Comparison of ENCODE assay signal across 17 mouse cellular contexts in the genomic region with DNA sequence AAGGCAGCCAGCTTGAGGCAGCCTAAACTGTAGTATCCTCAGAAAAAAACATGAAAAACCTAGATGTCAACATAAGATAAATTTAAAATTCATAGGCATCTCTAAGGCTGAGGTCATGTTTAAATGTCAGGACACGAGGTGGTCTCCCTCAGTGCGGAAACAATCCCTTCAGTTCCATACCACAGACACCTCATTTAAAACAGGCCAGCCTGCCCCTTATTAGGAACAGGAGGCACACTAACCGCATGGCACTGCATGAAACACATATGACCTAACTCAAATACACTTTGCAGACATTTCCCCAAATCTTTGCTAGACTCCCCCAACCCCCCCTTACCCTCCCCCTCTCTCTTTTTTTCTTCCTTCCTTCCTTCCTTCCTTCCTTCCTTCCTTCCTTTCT. TPM values are rescaled to one million over a fixed set of nuclear protein-coding genes. Genes with fewer than 3 reads are reported as not detected.
DNase-seq lines count a peak whose midpoint lies in the region; ATAC-seq and TF ChIP-seq lines count a peak whose summit lies in the region.
"Had no signal": no experiment of that assay in that cellular context is flagged by ENCODE, and none has a peak within 500 bp of the region (broad histone marks: within the 10 kb centered on the region; RNA-seq: fewer than 3 reads in every experiment).

No protein-coding gene starts in this region.

- no peak overlapping the region for H3K27ac ChIP-seq in lung, embryonic 14.5 days (ENCODE audit: low read depth)
- H3K27ac ChIP-seq in midbrain, embryonic 14.5 days (replicated peaks; ENCODE audit: low read depth, low read length) = 0 out of 2 replicates have a peak overlapping the region, but pooled peaks have one; percentile 13

- WGBS in lung, embryonic 14.5 days = 42% methylated on average over 3 of the region's 3 CpGs
- 48% methylated on average over 3 of the region's 3 CpGs for WGBS in midbrain, embryonic 14.5 days

- H3K4me1 ChIP-seq in lung, embryonic 14.5 days (ENCODE audit: insufficient read depth) = peaks cover 8% of the 10 kb centered on the region
- peaks cover 28% of the 10 kb centered on the region for H3K4me1 ChIP-seq in midbrain, embryonic 14.5 days (ENCODE audit: control insufficient read depth, insufficient read depth, low read length)

- H3K4me2 ChIP-seq in lung, embryonic 14.5 days = no peak overlapping the region
- no peak overlapping the region for H3K4me2 ChIP-seq in midbrain, embryonic 14.5 days (ENCODE audit: low read length)

- DNase-seq in lung, embryonic 14.5 days = peak; percentile 54
- no peak for DNase-seq in lung, postnatal 14 days
- DNase-seq in R1 (ENCODE audit: low read depth, low spot score) = peak; percentile 39
- DNase-seq in forelimb bud, embryonic 11.5 days (ENCODE audit: low read depth, low spot score) = peak; percentile 63
- DNase-seq in midbrain, embryonic 14.5 days = no peak
- DNase-seq in ovary, adult 18-20 months (ENCODE audit: low spot score) = no peak
- no peak for DNase-seq in cerebellum, adult 9-10 months
- DNase-seq: cerebellum, adult 11 months; heart, adult 11 months; kidney, adult 11 months; kidney, postnatal 14 days; layer of hippocampus, adult 9-11 months; lung, adult 2 months; thymus, postnatal 14 days had no signal

- no peak overlapping the region for H3K9ac ChIP-seq in lung, embryonic 14.5 days
- H3K9ac ChIP-seq in midbrain, embryonic 14.5 days (replicated peaks; ENCODE audit: low read length) = no peak overlapping the region

- H3K4me3 ChIP-seq in lung, embryonic 14.5 days (ENCODE audit: low read depth, low read length) = no peak overlapping the region
- H3K4me3 ChIP-seq in midbrain, embryonic 14.5 days (replicated peaks; ENCODE audit: low read depth, low read length) = no peak overlapping the region
- H3K4me3 ChIP-seq: forebrain, embryonic 12.5 days had no signal

- no peaks in the 10 kb centered on the region for H3K9me3 ChIP-seq in lung, embryonic 14.5 days (ENCODE audit: low read depth, low read length)
- no peaks in the 10 kb centered on the region for H3K9me3 ChIP-seq in midbrain, embryonic 14.5 days (ENCODE audit: control insufficient read depth, low read length)
- H3K9me3 ChIP-seq: forebrain, embryonic 12.5 days had no signal

- H3K36me3 ChIP-seq in lung, embryonic 14.5 days (ENCODE audit: insufficient read depth) = peaks cover 3% of the 10 kb centered on the region; the same call in 1 of the 2 replicates
- no peaks in the 10 kb centered on the region for H3K36me3 ChIP-seq in midbrain, embryonic 14.5 days (ENCODE audit: control insufficient read depth, insufficient read depth, low read length)
- H3K36me3 ChIP-seq: forebrain, embryonic 12.5 days had no signal

- H3K27me3 ChIP-seq in lung, embryonic 14.5 days (ENCODE audit: insufficient read depth, low read length) = no peaks in the 10 kb centered on the region
- H3K27me3 ChIP-seq in midbrain, embryonic 14.5 days (ENCODE audit: control insufficient read depth, insufficient read depth, low read length) = no peaks in the 10 kb centered on the region
- H3K27me3 ChIP-seq: forebrain, embryonic 12.5 days had no signal

- TF ChIP-seq CTCF in lung, embryonic 14.5 days (IDR thresholded peaks at IDR 0.05; ENCODE audit: low read depth) = no peak

- peak; percentile 47; the same call in 1 of the 2 replicates for ATAC-seq in lung, embryonic 14.5 days (ENCODE audit: insufficient read depth)
- no peak for ATAC-seq in midbrain, embryonic 14.5 days (ENCODE audit: low FRiP score, low TSS enrichment)
- ATAC-seq: activated CD4-positive, CD25-positive, alpha-beta regulatory T cell, adult 4 months; CD4-positive, CD25-positive, alpha-beta regulatory T cell, adult 4 months had no signal

RNA-seq across cellular contexts. Expression of gene Bcar1, which starts 44.9 kb away (rescaled TPM):
- polyA plus RNA-seq in lung, embryonic 14.5 days (2014; fragmentation: Nextera tagmentation; extraction: Ambion mirVana) = 54.5 and 56.3 TPM in 2 replicates
- 43.7 and 52.7 TPM in 2 replicates for polyA plus RNA-seq in midbrain, embryonic 14.5 days (2014; fragmentation: Nextera tagmentation; extraction: Ambion mirVana)

Comparison
In these comparisons a context has a peak if more than half of its experiments do, and no peak if none do; other contexts are left out.
1. DNase-seq: peak in lung, embryonic 14.5 days (single experiment), R1 (single experiment) and forelimb bud, embryonic 11.5 days (single experiment); none in lung, postnatal 14 days (single experiment), midbrain, embryonic 14.5 days (single experiment), ovary, adult 18-20 months (single experiment) and cerebellum, adult 9-10 months (single experiment).